Mouse (Mus musculus) intestine, embryonic 14.5 days (tissue): ENCODE data around the gene Igdcc4. TPM values are rescaled to one million over a fixed set of nuclear protein-coding genes. Genes with fewer than 3 reads are reported as not detected.

Experiments used
- ATAC-seq: fragments of 200-750 bp; cut with Nextera tagmentation; replicated peaks from 2 replicates; pipeline ENCODE4 v1.8.0; 2017; ENCODE audit warnings: low read depth, moderate number of reproducible peaks, moderate TSS enrichment, moderate library complexity; ENCODE audit not compliant: low FRiP score, low TSS enrichment
- DNase-seq: peaks from one replicate; pipeline ENCODE4 v3.0.0-alpha.2; 2018; ENCODE audit warnings: low spot score
- H3K27ac ChIP-seq: fragments of 300-500 bp; sonication (generic); 2 replicates; pipeline ENCODE4 v1.5.1; 2014; ENCODE audit warnings: low read depth, mild to moderate bottlenecking, control low read depth
- H3K27me3 ChIP-seq: fragments of 300-500 bp; sonication (generic); replicated peaks from 2 replicates; pipeline ENCODE4 v1.6.1; 2014; ENCODE audit warnings: low read length, control low read depth; ENCODE audit not compliant: control insufficient read depth, insufficient read depth
- H3K36me3 ChIP-seq: fragments of 300-500 bp; sonication (generic); 2 replicates; pipeline ENCODE4 v1.6.1; 2014; ENCODE audit warnings: low read length, control low read depth; ENCODE audit not compliant: control insufficient read depth, insufficient read depth
- H3K4me1 ChIP-seq: fragments of 300-500 bp; sonication (generic); replicated peaks from 2 replicates; pipeline ENCODE4 v1.6.1; 2014; ENCODE audit warnings: low read length, control low read depth, mixed read lengths; ENCODE audit not compliant: control insufficient read depth, insufficient read depth
- H3K4me2 ChIP-seq: fragments of 300-500 bp; sonication (generic); 2 replicates; pipeline ENCODE4 v1.6.1; 2014; ENCODE audit warnings: low read length
- H3K4me3 ChIP-seq: fragments of 300-500 bp; sonication (generic); 2 replicates; pipeline ENCODE4 v1.5.1; 2014; ENCODE audit warnings: low read depth, low read length, control low read depth, mixed read lengths
- H3K9ac ChIP-seq: fragments of 300-500 bp; sonication (generic); 2 replicates; pipeline ENCODE4 v1.6.1; 2014; ENCODE audit warnings: mild to moderate bottlenecking, low read length
- H3K9me3 ChIP-seq: fragments of 300-500 bp; sonication (generic); 2 replicates; pipeline ENCODE4 v1.6.1; 2016; ENCODE audit warnings: low read length, control low read depth; ENCODE audit not compliant: control insufficient read depth
- WGBS: fragments of 180-500 bp; shearing (Covaris S2); extraction: QIAGEN DNeasy Blood & Tissue Kit; methylation state at CpG from one replicate; pipeline ENCODE4 v1.1.7; 2014; 5-methylcytosine and 5-hydroxymethylcytosine counted together
- polyA plus RNA-seq: library from polyadenylated mRNA; unstranded; fragments of >200 nt; fragmentation: Nextera tagmentation; extraction: Ambion mirVana; gene quantifications from 2 replicates; pipeline ENCODE4 v1.2.1, GENCODE M21; 2014

Igdcc4 gene
- polyA plus RNA-seq, 1 experiment from 2014 or later, result 39.6 TPM

DNA sequence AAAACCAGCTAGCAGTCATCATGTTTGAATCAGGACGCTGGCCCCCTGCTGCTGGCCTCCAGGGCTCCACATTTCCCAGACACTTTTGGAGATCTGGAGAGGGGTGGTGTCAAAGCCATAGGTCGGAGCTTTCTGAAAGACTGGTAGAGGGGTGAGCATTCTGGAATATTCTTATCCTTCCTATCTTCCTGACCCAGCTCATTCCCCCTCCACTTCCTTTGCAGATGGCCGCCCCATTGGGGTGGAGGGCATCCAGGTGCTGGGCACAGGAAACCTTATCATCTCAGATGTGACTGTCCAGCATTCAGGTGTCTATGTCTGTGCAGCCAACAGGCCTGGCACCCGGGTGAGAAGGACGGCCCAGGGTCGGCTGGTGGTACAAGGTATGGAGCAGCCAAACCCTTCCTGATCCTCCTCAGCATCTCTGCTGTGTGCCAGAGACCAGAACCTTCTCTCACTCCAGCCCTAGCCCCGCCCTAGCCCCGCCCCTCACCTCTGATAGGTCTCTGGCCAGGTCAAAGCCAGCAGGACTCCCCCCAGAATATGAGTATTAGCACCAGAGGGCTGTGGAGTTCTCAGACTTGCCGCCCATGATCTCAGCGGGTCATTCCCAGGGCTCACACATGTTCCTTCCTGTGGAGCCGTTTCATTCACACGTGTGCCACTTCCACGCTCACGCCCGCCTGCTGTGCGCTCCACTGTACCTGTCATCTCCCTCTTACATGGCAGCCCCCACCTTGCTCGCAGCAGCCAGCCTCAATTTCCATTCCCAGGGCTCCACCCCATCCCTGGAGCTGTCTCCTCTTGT is 78.7 kb downstream of the Igdcc4 start:
- H3K27me3 ChIP-seq, result no peaks in the 10 kb centered on the region
- no peak for DNase-seq
- no peak overlapping the region for H3K4me3 ChIP-seq
- no peaks in the 10 kb centered on the region for H3K9me3 ChIP-seq
- H3K4me2 ChIP-seq, result peak overlapping the region; percentile 6; the same call in 1 of the 2 replicates
- peaks cover 35% of the 10 kb centered on the region for H3K4me1 ChIP-seq
- H3K27ac ChIP-seq, result no peak overlapping the region
- no peak for ATAC-seq
- WGBS, result 42% methylated on average over 17 of the region's 17 CpGs
- H3K36me3 ChIP-seq, result peaks cover 4% of the 10 kb centered on the region; the same call in 1 of the 2 replicates
- H3K9ac ChIP-seq, result no peak overlapping the region

Other genes starting within 250 kb of the Igdcc4 start
- gene Slc24a1, start 149.9 kb upstream of the Igdcc4 start, polyA plus RNA-seq, result 0.03 and 0.08 TPM in 2 replicates
- gene Ints14, start 140.6 kb upstream of the Igdcc4 start, polyA plus RNA-seq, result 57.4 and 64.9 TPM in 2 replicates
- 66.5 and 80.3 TPM in 2 replicates for gene Hacd3, start 79.8 kb upstream of the Igdcc4 start, polyA plus RNA-seq
- gene Dpp8, start 69.1 kb upstream of the Igdcc4 start, polyA plus RNA-seq, result 26.4 and 30.7 TPM in 2 replicates
- 2.7 and 2.9 TPM in 2 replicates for gene Igdcc3, start 39.7 kb downstream of the Igdcc4 start, polyA plus RNA-seq
- gene Parp16, start 93.9 kb downstream of the Igdcc4 start, polyA plus RNA-seq, result 8.1 and 9.1 TPM in 2 replicates
- gene Cilp, start 163.7 kb downstream of the Igdcc4 start, polyA plus RNA-seq, result 1.1 and 2.0 TPM in 2 replicates
- gene Clpx, start 192.8 kb downstream of the Igdcc4 start, polyA plus RNA-seq, result 42.6 and 47.1 TPM in 2 replicates
- 9.2 and 11.2 TPM in 2 replicates for gene Pdcd7, start 244.6 kb downstream of the Igdcc4 start, polyA plus RNA-seq